Mouse (Mus musculus): Measurements from ENCODE around the gene Notch4.
A peak's percentile ranks its signal among the peaks of the same experiment; 100 is the strongest.

Gene Notch4

GRCm38 (mm10) chr17:34571875-34572274 lies 7.8 kb downstream of the Notch4 start:
- DNase-seq (ENCODE audit: low read depth, low spot score) = no peak

- DNase-seq (ENCODE audit: low read depth, low spot score) = no peak
Measured at GRCm38 (mm10) chr17:34572361-34572760, 8.3 kb downstream of the Notch4 start.

GRCm38 (mm10) chr17:34576577-34576976 lies 12.5 kb downstream of the Notch4 start:
- no peak for DNase-seq (ENCODE audit: low read depth, low spot score)

- DNase-seq (ENCODE audit: low read depth, low spot score) = no peak
Measured at GRCm38 (mm10) chr17:34578070-34578469, 14.0 kb downstream of the Notch4 start.

GRCm38 (mm10) chr17:34582528-34582927 lies 18.5 kb downstream of the Notch4 start:
- no peak for DNase-seq (ENCODE audit: low read depth, low spot score)

GRCm38 (mm10) chr17:34583397-34583796 lies 19.3 kb downstream of the Notch4 start:
- DNase-seq (ENCODE audit: low read depth, low spot score) = no peak

- DNase-seq (ENCODE audit: low read depth, low spot score) = no peak
Measured at GRCm38 (mm10) chr17:34583819-34584218, 19.8 kb downstream of the Notch4 start.

GRCm38 (mm10) chr17:34585121-34585520 lies 21.1 kb downstream of the Notch4 start:
- DNase-seq (ENCODE audit: low read depth, low spot score) = no peak

- DNase-seq (ENCODE audit: low read depth, low spot score) = no peak
Measured at GRCm38 (mm10) chr17:34585877-34586771, 22.1 kb downstream of the Notch4 start.

- peak; percentile 84 for DNase-seq (ENCODE audit: low read depth, low spot score)
Measured at GRCm38 (mm10) chr17:34586796-34587422, 22.8 kb downstream of the Notch4 start.

GRCm38 (mm10) chr17:34587423-34587811 lies 23.3 kb downstream of the Notch4 start:
- DNase-seq (ENCODE audit: low read depth, low spot score) = peak; percentile 92

- DNase-seq (ENCODE audit: low read depth, low spot score) = no peak
Measured at GRCm38 (mm10) chr17:34587814-34588213, 23.7 kb downstream of the Notch4 start.

GRCm38 (mm10) chr17:34588767-34589166 lies 24.7 kb downstream of the Notch4 start:
- no peak for DNase-seq (ENCODE audit: low read depth, low spot score)

GRCm38 (mm10) chr17:34589206-34589605 lies 25.1 kb downstream of the Notch4 start:
- no peak for DNase-seq (ENCODE audit: low read depth, low spot score)

- DNase-seq (ENCODE audit: low read depth, low spot score) = no peak
Measured at GRCm38 (mm10) chr17:34589681-34590101, 25.6 kb downstream of the Notch4 start, which contains the start of gene Gpsm3. Gene Gpsm3 (plus strand): TSS chr17:34589806.

- DNase-seq (ENCODE audit: low read depth, low spot score) = no peak
Measured at GRCm38 (mm10) chr17:34590154-34590987, 26.3 kb downstream of the Notch4 start.

GRCm38 (mm10) chr17:34591029-34591993 lies 27.2 kb downstream of the Notch4 start, which contains the start of gene Pbx2:
Gene Pbx2 (plus strand): TSS chr17:34591266.
- DNase-seq (ENCODE audit: low read depth, low spot score) = no peak

- DNase-seq (ENCODE audit: low read depth, low spot score) = peak; percentile 83
Measured at GRCm38 (mm10) chr17:34591994-34592375, 27.9 kb downstream of the Notch4 start.

GRCm38 (mm10) chr17:34592581-34593549 lies 28.8 kb downstream of the Notch4 start:
- no peak for DNase-seq (ENCODE audit: low read depth, low spot score)
